Mouse (Mus musculus) B cell, adult 67 days (primary cell): ENCODE data around the gene Nmnat1. TPM values are rescaled to one million over a fixed set of nuclear protein-coding genes. Genes with fewer than 3 reads are reported as not detected.

Source experiments
- total RNA-seq, 2 experiments: library from RNA; stranded (reverse); gene quantifications; 4 replicates each; pipeline ENCODE4 v1.2.4; 2023

The Nmnat1 gene
- 1 to 10 TPM; 8.0 to 8.6 TPM for total RNA-seq

DNA sequence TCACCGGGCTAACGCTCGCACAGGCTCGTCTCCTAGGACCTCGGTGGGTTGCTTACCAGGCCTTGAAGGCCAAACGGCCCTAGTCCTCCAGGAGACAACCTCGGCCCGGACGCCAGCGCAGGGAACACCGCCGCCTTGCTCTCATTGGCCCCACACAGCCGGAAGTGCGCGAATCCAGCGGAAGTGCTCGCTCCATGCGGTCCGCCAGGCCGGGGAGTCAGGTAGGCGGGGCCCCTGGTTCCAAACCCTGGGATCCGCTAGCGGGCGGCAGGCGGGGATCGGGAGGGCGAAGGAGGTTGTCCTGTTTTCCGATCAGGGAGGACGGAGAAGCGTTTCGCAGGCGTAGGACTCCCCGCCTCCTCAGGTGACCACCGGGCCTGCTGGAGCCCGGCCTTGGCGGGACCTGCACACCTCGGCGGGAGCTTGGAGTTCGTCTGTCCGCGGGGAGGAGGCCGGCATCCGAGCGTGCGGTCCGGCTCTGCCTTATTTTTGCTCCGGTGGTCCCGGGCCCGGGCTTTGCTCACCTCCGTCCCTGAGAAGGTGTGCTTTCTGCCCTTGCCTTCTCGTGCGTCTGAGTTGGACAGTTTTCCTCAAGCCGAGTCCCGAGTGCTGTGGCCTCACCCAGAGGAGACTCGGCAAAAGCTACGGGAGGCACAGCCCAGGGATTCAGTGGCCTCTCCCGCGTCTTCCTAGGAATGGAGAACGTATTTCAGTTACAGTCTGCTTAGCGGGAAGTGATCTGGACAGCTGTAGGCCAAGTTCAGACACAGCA lies at the start of gene Nmnat1, which contains the start of gene Lzic:
Nmnat1 (minus strand) TSS at position 150 of the 772 bp plus-strand sequence.
Lzic (plus strand) TSS at position 177 of the 772 bp plus-strand sequence.

DNA sequence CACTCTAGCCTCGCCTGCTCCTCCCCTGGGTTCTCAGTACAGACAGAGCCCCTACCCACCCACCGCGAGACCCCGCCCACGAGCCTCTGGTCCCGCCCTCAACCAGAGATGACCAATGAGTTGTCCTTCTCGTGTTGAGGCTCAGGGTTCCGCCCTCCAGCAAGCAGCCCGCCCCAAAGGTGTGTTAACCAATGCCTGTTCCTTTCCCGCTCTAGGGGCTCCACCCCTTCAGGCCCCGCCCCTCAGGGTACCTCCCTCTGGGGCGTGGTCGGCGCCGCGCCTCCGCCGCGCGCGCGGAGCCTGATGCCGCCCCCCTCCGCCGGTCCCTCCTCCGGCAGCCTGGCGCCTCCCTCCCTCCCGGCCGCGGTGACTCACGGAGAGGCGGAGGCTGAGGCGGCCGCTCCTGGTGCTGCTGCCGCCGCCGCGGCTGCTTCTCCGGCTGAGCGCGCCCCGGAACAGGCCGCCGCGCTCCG lies 32.9 kb upstream of the Nmnat1 start, which contains the start of gene Ctnnbip1:
Ctnnbip1 (plus strand) TSS at position 369 of the 473 bp plus-strand sequence.

GRCm38 (mm10) chr4:149477078-149477477 lies 7.9 kb downstream of the Nmnat1 start, which contains the start of gene Tmem274:
Gene Tmem274, plus strand, starts transcription at chr4:149477378.

DNA sequence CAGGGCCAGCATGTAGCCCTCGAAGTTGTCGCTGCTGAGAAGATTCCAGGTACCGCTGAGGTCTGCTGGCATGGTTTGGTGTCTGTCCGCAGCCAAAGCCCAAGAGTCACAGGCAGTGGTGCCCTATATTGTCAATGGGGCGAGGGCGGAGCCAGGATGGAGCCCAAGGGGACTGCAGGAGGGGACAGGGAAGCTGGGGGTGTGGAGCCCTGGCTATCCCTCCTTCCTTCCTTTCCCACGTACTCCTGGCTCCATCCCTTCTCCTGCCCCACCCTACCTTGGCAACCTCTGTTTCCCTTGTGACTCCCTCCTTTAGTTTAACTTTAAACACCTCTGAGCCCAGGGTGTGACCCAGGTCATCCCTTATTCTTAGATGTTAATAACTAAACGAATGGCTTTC lies 30.1 kb downstream of the Nmnat1 start, which contains the start of gene Rbp7:
Rbp7 (minus strand) TSS at position 100 of the 400 bp plus-strand sequence.

GRCm38 (mm10) chr4:149426325-149427199 lies 58.4 kb downstream of the Nmnat1 start, which contains the start of gene Ube4b:
Gene Ube4b, minus strand, starts transcription at chr4:149426749.

Other genes starting within 250 kb of the Nmnat1 start
- gene Kif1b, start 177.5 kb downstream of the Nmnat1 start, total RNA-seq = 10 to 100 TPM; 14.4 to 16.4 TPM
- 10 to 100 TPM; 62.0 to 85.0 TPM for gene Ube4b, start 58.5 kb downstream of the Nmnat1 start, total RNA-seq
- not detected for gene Rbp7, start 30.2 kb downstream of the Nmnat1 start, total RNA-seq
- not detected for gene Tmem274, start 7.8 kb downstream of the Nmnat1 start, total RNA-seq
- gene Lzic, start within 50 bp of the Nmnat1 start, total RNA-seq = 10 to 100 TPM; 27.4 to 28.8 TPM
- 1 to 10 TPM; 1.4 to 4.2 TPM for gene Ctnnbip1, start 33.0 kb upstream of the Nmnat1 start, total RNA-seq
- gene Clstn1, start 101.3 kb upstream of the Nmnat1 start, total RNA-seq = 1 to 10 TPM; 3.3 to 3.7 TPM
- 100 to 1,000 TPM; 240 to 263 TPM for gene Pik3cd, start 217.4 kb upstream of the Nmnat1 start, total RNA-seq